Mouse (Mus musculus): ENCODE measurements around the gene E4f1. TPM values are rescaled to one million over a fixed set of nuclear protein-coding genes. Genes with fewer than 3 reads are reported as not detected.
A peak's percentile ranks its signal among the peaks of the same experiment; 100 is the strongest.

E4f1 gene
- polyA plus RNA-seq, 1 experiment from 2014 or later: 23.9 TPM

- peak overlapping the region; percentile 90 for H3K27ac ChIP-seq (replicated peaks; ENCODE audit: low read depth, low read length)
- no peaks in the 10 kb centered on the region; the same call in 1 of the 2 replicates for H3K4me1 ChIP-seq (ENCODE audit: control insufficient read depth, insufficient read depth, low read length)
- H3K9ac ChIP-seq (ENCODE audit: low read length): peak overlapping the region; percentile 87
- peak; percentile 92 for ATAC-seq (ENCODE audit: insufficient number of reproducible peaks, low FRiP score, low TSS enrichment, low read depth)
- H3K27me3 ChIP-seq (ENCODE audit: control insufficient read depth, insufficient read depth, low read length): no peaks in the 10 kb centered on the region
- DNase-seq (ENCODE audit: low spot score): peak; percentile 100
- no peaks in the 10 kb centered on the region; the same call in 1 of the 2 replicates for H3K36me3 ChIP-seq (ENCODE audit: control insufficient read depth, insufficient read depth, low read length)
- under 1% methylated on average over 66 of the region's 67 CpGs for WGBS
- H3K4me3 ChIP-seq (ENCODE audit: low read depth, low read length): peak overlapping the region; percentile 83
- peak overlapping the region; percentile 81 for H3K4me2 ChIP-seq (ENCODE audit: low read depth, severe bottlenecking)
- no peaks in the 10 kb centered on the region for H3K9me3 ChIP-seq (ENCODE audit: control insufficient read depth, low read length)
Observed at GRCm38 (mm10) chr17:24454756-24455522, 15.2 kb downstream of the E4f1 start.

- Histone ChIP-seq H3K4me1 (ENCODE audit: control insufficient read depth, insufficient read depth, low read length) (no peaks in the 10 kb centered on the region; the same call in 1 of the 2 replicates), H3K27ac (replicated peaks; ENCODE audit: low read depth, low read length) (peak overlapping the region; percentile 90), H3K9me3 (ENCODE audit: control insufficient read depth, low read length) (no peaks in the 10 kb centered on the region), H3K4me3 (ENCODE audit: low read depth, low read length) (peak overlapping the region; percentile 83), H3K9ac (ENCODE audit: low read length) (peak overlapping the region; percentile 87), H3K4me2 (ENCODE audit: low read depth, severe bottlenecking) (peak overlapping the region; percentile 81), H3K36me3 (ENCODE audit: control insufficient read depth, insufficient read depth, low read length) (peaks cover 4% of the 10 kb centered on the region; the same call in 1 of the 2 replicates), H3K27me3 (ENCODE audit: control insufficient read depth, insufficient read depth, low read length) (no peaks in the 10 kb centered on the region)
- no peak for DNase-seq (ENCODE audit: low spot score)
- ATAC-seq (ENCODE audit: insufficient number of reproducible peaks, low FRiP score, low TSS enrichment, low read depth): no peak
- WGBS: 7% methylated on average over 14 of the region's 14 CpGs
Observed at GRCm38 (mm10) chr17:24454218-24454755, 15.8 kb downstream of the E4f1 start.

DNA sequence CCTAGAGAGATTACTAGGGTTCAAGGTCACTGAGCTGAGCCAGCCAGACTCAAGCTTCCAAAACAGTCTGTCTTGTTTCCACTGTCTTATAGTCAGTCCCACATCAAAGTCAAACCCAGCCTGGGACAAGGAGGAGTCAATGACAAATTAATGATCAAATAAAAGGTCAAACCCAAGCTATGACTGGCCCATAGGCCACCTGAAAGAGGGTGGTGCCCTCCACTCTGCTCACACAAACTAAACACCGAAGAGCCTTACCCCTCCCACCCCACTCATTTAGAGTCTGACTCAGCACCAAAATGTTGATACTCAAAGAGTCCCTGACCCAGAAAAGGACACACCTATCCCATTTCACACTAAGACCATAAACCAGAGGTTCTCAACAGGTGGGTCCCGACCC lies 16.7 kb downstream of the E4f1 start:
- 86% methylated on average over 2 of the region's 2 CpGs for WGBS
- H3K4me2 ChIP-seq (ENCODE audit: low read depth, severe bottlenecking): no peak overlapping the region
- no peak for DNase-seq (ENCODE audit: low spot score)

DNA sequence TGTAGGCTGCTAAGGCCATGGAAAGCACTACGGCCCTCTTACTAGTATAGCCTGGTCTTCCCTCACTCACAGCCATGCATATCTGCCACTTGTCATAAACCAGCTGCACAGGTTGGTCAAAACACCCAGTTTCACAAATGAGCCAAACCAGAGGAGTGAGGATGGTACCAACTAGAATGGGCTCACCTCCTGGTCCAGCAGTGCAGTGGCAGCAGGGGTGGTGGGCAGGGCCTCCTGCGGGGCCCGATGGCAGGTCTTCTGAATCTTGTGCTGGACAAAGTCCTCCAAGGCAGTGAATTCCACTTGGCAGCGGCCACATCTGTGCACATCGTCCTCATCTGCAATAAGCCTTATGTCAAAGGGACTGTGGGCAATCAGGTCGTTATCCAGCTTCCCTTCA lies 18.9 kb downstream of the E4f1 start:
- no peak for DNase-seq (ENCODE audit: low spot score)
- ATAC-seq (ENCODE audit: insufficient number of reproducible peaks, low FRiP score, low TSS enrichment, low read depth): no peak

More for the DNA sequence above, 16.7 kb downstream of the E4f1 start:
- peaks cover 8% of the 10 kb centered on the region; the same call in 1 of the 2 replicates for H3K36me3 ChIP-seq (ENCODE audit: control insufficient read depth, insufficient read depth, low read length)
- no peak for ATAC-seq (ENCODE audit: insufficient number of reproducible peaks, low FRiP score, low TSS enrichment, low read depth)
- H3K4me1 ChIP-seq (ENCODE audit: control insufficient read depth, insufficient read depth, low read length): no peaks in the 10 kb centered on the region; the same call in 1 of the 2 replicates
- no peaks in the 10 kb centered on the region for H3K27me3 ChIP-seq (ENCODE audit: control insufficient read depth, insufficient read depth, low read length)
- no peak overlapping the region for H3K9ac ChIP-seq (ENCODE audit: low read length)
- H3K4me3 ChIP-seq (ENCODE audit: low read depth, low read length): no peak overlapping the region
- no peak overlapping the region for H3K27ac ChIP-seq (replicated peaks; ENCODE audit: low read depth, low read length)
- no peaks in the 10 kb centered on the region for H3K9me3 ChIP-seq (ENCODE audit: control insufficient read depth, low read length)

GRCm38 (mm10) chr17:24449507-24449906 lies 20.6 kb downstream of the E4f1 start:
- no peak for DNase-seq (ENCODE audit: low spot score)
- H3K27me3 ChIP-seq (ENCODE audit: control insufficient read depth, insufficient read depth, low read length): no peaks in the 10 kb centered on the region
- H3K4me3 ChIP-seq (ENCODE audit: low read depth, low read length): no peak overlapping the region
- no peaks in the 10 kb centered on the region; the same call in 1 of the 2 replicates for H3K4me1 ChIP-seq (ENCODE audit: control insufficient read depth, insufficient read depth, low read length)
- WGBS: 90% methylated on average over 6 of the region's 6 CpGs
- no peak for ATAC-seq (ENCODE audit: insufficient number of reproducible peaks, low FRiP score, low TSS enrichment, low read depth)
- peaks cover 35% of the 10 kb centered on the region for H3K36me3 ChIP-seq (ENCODE audit: control insufficient read depth, insufficient read depth, low read length)
- H3K9me3 ChIP-seq (ENCODE audit: control insufficient read depth, low read length): no peaks in the 10 kb centered on the region
- no peak overlapping the region for H3K27ac ChIP-seq (replicated peaks; ENCODE audit: low read depth, low read length)
- no peak overlapping the region for H3K9ac ChIP-seq (ENCODE audit: low read length)
- H3K4me2 ChIP-seq (ENCODE audit: low read depth, severe bottlenecking): no peak overlapping the region

More for the DNA sequence above, 18.9 kb downstream of the E4f1 start:
- 93% methylated on average over 6 of the region's 6 CpGs for WGBS
- Histone ChIP-seq H3K27me3 (ENCODE audit: control insufficient read depth, insufficient read depth, low read length) (no peaks in the 10 kb centered on the region), H3K4me1 (ENCODE audit: control insufficient read depth, insufficient read depth, low read length) (no peaks in the 10 kb centered on the region; the same call in 1 of the 2 replicates), H3K9ac (ENCODE audit: low read length) (no peak overlapping the region), H3K36me3 (ENCODE audit: control insufficient read depth, insufficient read depth, low read length) (peaks cover 27% of the 10 kb centered on the region), H3K9me3 (ENCODE audit: control insufficient read depth, low read length) (no peaks in the 10 kb centered on the region), H3K4me3 (ENCODE audit: low read depth, low read length) (no peak overlapping the region), H3K27ac (replicated peaks; ENCODE audit: low read depth, low read length) (no peak overlapping the region), H3K4me2 (ENCODE audit: low read depth, severe bottlenecking) (no peak overlapping the region)

GRCm38 (mm10) chr17:24446590-24446989 lies 23.5 kb downstream of the E4f1 start:
- H3K36me3 ChIP-seq (ENCODE audit: control insufficient read depth, insufficient read depth, low read length): peaks cover 46% of the 10 kb centered on the region

GRCm38 (mm10) chr17:24443409-24443808 lies 26.7 kb downstream of the E4f1 start:
- DNase-seq (ENCODE audit: low spot score) (no peak), ATAC-seq (ENCODE audit: insufficient number of reproducible peaks, low FRiP score, low TSS enrichment, low read depth) (no peak)
- H3K27ac ChIP-seq (replicated peaks; ENCODE audit: low read depth, low read length): no peak overlapping the region
- no peak overlapping the region for H3K9ac ChIP-seq (ENCODE audit: low read length)
- no peaks in the 10 kb centered on the region for H3K9me3 ChIP-seq (ENCODE audit: control insufficient read depth, low read length)
- no peaks in the 10 kb centered on the region for H3K4me1 ChIP-seq (ENCODE audit: control insufficient read depth, insufficient read depth, low read length)
- H3K27me3 ChIP-seq (ENCODE audit: control insufficient read depth, insufficient read depth, low read length): no peaks in the 10 kb centered on the region
- 92% methylated on average over 4 of the region's 4 CpGs for WGBS
- no peak overlapping the region for H3K4me3 ChIP-seq (ENCODE audit: low read depth, low read length)
- H3K36me3 ChIP-seq (ENCODE audit: control insufficient read depth, insufficient read depth, low read length): peaks cover 43% of the 10 kb centered on the region
- H3K4me2 ChIP-seq (ENCODE audit: low read depth, severe bottlenecking): no peak overlapping the region

More at GRCm38 (mm10) chr17:24446590-24446989, 23.5 kb downstream of the E4f1 start:
- DNase-seq (ENCODE audit: low spot score) (no peak), ATAC-seq (ENCODE audit: insufficient number of reproducible peaks, low FRiP score, low TSS enrichment, low read depth) (no peak)
- Histone ChIP-seq H3K9me3 (ENCODE audit: control insufficient read depth, low read length) (no peaks in the 10 kb centered on the region), H3K4me3 (ENCODE audit: low read depth, low read length) (no peak overlapping the region), H3K27ac (replicated peaks; ENCODE audit: low read depth, low read length) (no peak overlapping the region), H3K4me2 (ENCODE audit: low read depth, severe bottlenecking) (no peak overlapping the region), H3K27me3 (ENCODE audit: control insufficient read depth, insufficient read depth, low read length) (no peaks in the 10 kb centered on the region), H3K4me1 (ENCODE audit: control insufficient read depth, insufficient read depth, low read length) (no peaks in the 10 kb centered on the region), H3K9ac (ENCODE audit: low read length) (no peak overlapping the region)
- WGBS: 92% methylated on average over 8 of the region's 8 CpGs

DNA sequence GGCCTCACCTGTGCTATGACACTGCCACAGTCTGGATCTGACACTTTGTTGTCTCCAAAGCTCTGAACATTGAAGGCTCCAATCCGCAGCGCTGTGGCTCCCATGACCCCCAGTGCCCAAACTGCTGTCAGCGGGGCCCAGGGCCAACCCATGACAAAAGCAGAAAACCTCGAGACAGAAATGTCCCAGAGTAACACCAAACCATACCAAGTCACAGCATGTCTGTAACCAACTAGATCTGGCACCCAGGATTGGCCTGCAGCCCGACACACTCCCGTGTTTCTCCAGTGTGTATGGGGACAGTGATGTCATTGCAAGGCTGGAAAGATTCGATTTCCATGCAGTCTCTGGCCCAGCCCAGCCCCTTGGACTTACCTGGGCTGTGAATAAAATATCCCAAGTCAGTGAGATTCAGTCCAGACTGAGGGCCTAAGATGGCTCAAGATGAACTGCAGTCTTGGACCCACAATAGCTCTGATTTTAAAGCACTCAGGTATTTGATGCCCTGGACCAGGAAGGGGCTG lies 27.4 kb downstream of the E4f1 start, which contains the start of gene Dnase1l2:
Gene Dnase1l2, minus strand, starts transcription at position 474 of the 524 bp plus-strand sequence.
- no peak within 1 kb of the TSS for H3K4me2 ChIP-seq (ENCODE audit: low read depth, severe bottlenecking)
- no peaks in the 10 kb centered on the region for H3K27me3 ChIP-seq (ENCODE audit: control insufficient read depth, insufficient read depth, low read length)
- H3K27ac ChIP-seq (replicated peaks; ENCODE audit: low read depth, low read length): no peak within 1 kb of the TSS
- H3K9ac ChIP-seq (ENCODE audit: low read length): no peak within 1 kb of the TSS
- no peaks in the 10 kb centered on the region for H3K4me1 ChIP-seq (ENCODE audit: control insufficient read depth, insufficient read depth, low read length)
- H3K9me3 ChIP-seq (ENCODE audit: control insufficient read depth, low read length): no peaks in the 10 kb centered on the region
- ATAC-seq (ENCODE audit: insufficient number of reproducible peaks, low FRiP score, low TSS enrichment, low read depth) (no peak), DNase-seq (ENCODE audit: low spot score) (no peak)
- no peak within 1 kb of the TSS for H3K4me3 ChIP-seq (ENCODE audit: low read depth, low read length)
- H3K36me3 ChIP-seq (ENCODE audit: control insufficient read depth, insufficient read depth, low read length): peaks cover 37% of the 10 kb centered on the region
- 83% methylated on average over 7 of the region's 7 CpGs for WGBS

All from limb, embryonic 11.5 days (tissue).